ENCODE assay signal across 13 mouse cellular contexts in genomic region chr1:182108397-182109099, GRCm38 (mm10). TPM values are rescaled to one million over a fixed set of nuclear protein-coding genes. Genes with fewer than 3 reads are reported as not detected.
DNase-seq lines count a peak whose midpoint lies in the region; ATAC-seq and TF ChIP-seq lines count a peak whose summit lies in the region.
"Had no signal": no experiment of that assay in that cellular context is flagged by ENCODE, and none has a peak within 500 bp of the region (broad histone marks: within the 10 kb centered on the region; RNA-seq: fewer than 3 reads in every experiment).

No protein-coding gene starts in this region.

- peaks cover 6% of the 10 kb centered on the region; the same call in 1 of the 2 replicates for H3K27me3 ChIP-seq in forebrain, embryonic 10.5 days (ENCODE audit: poor library complexity, severe bottlenecking)
- H3K27me3 ChIP-seq in forebrain, embryonic 15.5 days: no peaks in the 10 kb centered on the region
- H3K27me3 ChIP-seq in forebrain, embryonic 13.5 days: no peaks in the 10 kb centered on the region
- H3K27me3 ChIP-seq: CH12.LX; stomach, embryonic 15.5 days had no signal

- peaks cover 54% of the 10 kb centered on the region for H3K4me1 ChIP-seq in forebrain, embryonic 10.5 days
- peaks cover 16% of the 10 kb centered on the region for H3K4me1 ChIP-seq in forebrain, embryonic 15.5 days
- H3K4me1 ChIP-seq in bone marrow macrophage, adult 2 months (ENCODE audit: control insufficient read depth, insufficient read depth, low read length): peaks cover 22% of the 10 kb centered on the region
- peaks cover 20% of the 10 kb centered on the region for H3K4me1 ChIP-seq in forebrain, embryonic 13.5 days

- H3K4me3 ChIP-seq in forebrain, embryonic 10.5 days: no peak overlapping the region
- no peak overlapping the region for H3K4me3 ChIP-seq in forebrain, embryonic 15.5 days
- peak overlapping the region; percentile 27 for H3K4me3 ChIP-seq in bone marrow macrophage, adult 2 months (ENCODE audit: insufficient read depth, low read length)
- no peak overlapping the region for H3K4me3 ChIP-seq in forebrain, embryonic 13.5 days
- H3K4me3 ChIP-seq: stomach, embryonic 15.5 days had no signal

- 0 out of 2 replicates have a peak overlapping the region, but pooled peaks have one; percentile 1 for H3K27ac ChIP-seq in forebrain, embryonic 10.5 days
- H3K27ac ChIP-seq in forebrain, embryonic 15.5 days (replicated peaks): no peak overlapping the region
- peak overlapping the region; percentile 84 for H3K27ac ChIP-seq in bone marrow macrophage, adult 2 months (ENCODE audit: insufficient read depth, low read depth, low read length)
- no peak overlapping the region for H3K27ac ChIP-seq in forebrain, embryonic 13.5 days
- H3K27ac ChIP-seq: stomach, embryonic 15.5 days had no signal

- TF ChIP-seq CTCF in bone marrow macrophage, adult 2 months (IDR thresholded peaks at IDR 0.05; ENCODE audit: low read depth, low read length): no peak

- 89% methylated on average over 13 of the region's 13 CpGs for WGBS in forebrain, embryonic 10.5 days
- 82% methylated on average over 13 of the region's 13 CpGs for WGBS in forebrain, embryonic 15.5 days
- WGBS in forebrain, embryonic 13.5 days: 87% methylated on average over 13 of the region's 13 CpGs

- no peak for ATAC-seq in forebrain, embryonic 15.5 days (replicated peaks)
- no peak for ATAC-seq in forebrain, embryonic 13.5 days
- ATAC-seq: hindbrain, embryonic 16.5 days had no signal

- H3K36me3 ChIP-seq in forebrain, embryonic 10.5 days (replicated peaks): no peaks in the 10 kb centered on the region
- no peaks in the 10 kb centered on the region for H3K36me3 ChIP-seq in forebrain, embryonic 15.5 days
- no peaks in the 10 kb centered on the region for H3K36me3 ChIP-seq in forebrain, embryonic 13.5 days (ENCODE audit: poor library complexity, severe bottlenecking)
- H3K36me3 ChIP-seq: stomach, embryonic 15.5 days had no signal

- H3K9me3 ChIP-seq in forebrain, embryonic 10.5 days: no peaks in the 10 kb centered on the region
- H3K9me3 ChIP-seq in forebrain, embryonic 15.5 days: no peaks in the 10 kb centered on the region
- H3K9me3 ChIP-seq in forebrain, embryonic 13.5 days (replicated peaks): no peaks in the 10 kb centered on the region
- H3K9me3 ChIP-seq: stomach, embryonic 15.5 days had no signal

- no peak overlapping the region for H3K9ac ChIP-seq in forebrain, embryonic 15.5 days (replicated peaks)
- H3K9ac ChIP-seq in forebrain, embryonic 13.5 days: no peak overlapping the region
- H3K9ac ChIP-seq: stomach, embryonic 15.5 days had no signal

- DNase-seq in forebrain, embryonic 10.5 days (ENCODE audit: extremely low spot score, low spot score): no peak
- peak; percentile 36 for DNase-seq in heart, postnatal 4 days
- DNase-seq in naive thymus-derived CD4-positive, alpha-beta T cell, adult 2 months (ENCODE audit: low read depth): peak; percentile 29
- no peak for DNase-seq in right cerebral cortex, postnatal 14 days
- DNase-seq in adrenal gland, adult 8-10 months: no peak

- TF ChIP-seq POLR2A in bone marrow macrophage, adult 2 months (IDR thresholded peaks at IDR 0.05; ENCODE audit: borderline replicate concordance, low read depth, low read length): no peak

- no peak overlapping the region for H3K4me2 ChIP-seq in forebrain, embryonic 15.5 days (replicated peaks)
- H3K4me2 ChIP-seq in forebrain, embryonic 13.5 days: no peak overlapping the region
- H3K4me2 ChIP-seq: stomach, embryonic 15.5 days had no signal

RNA-seq across cellular contexts. Expression of gene Srp9, which starts 16.0 kb away (rescaled TPM):
- polyA plus RNA-seq in forebrain, embryonic 10.5 days (2016; fragmentation: Nextera tagmentation; extraction: Ambion mirVana): 157 and 159 TPM in 2 replicates
- 127 and 133 TPM in 2 replicates for polyA plus RNA-seq in forebrain, embryonic 15.5 days (2015; fragmentation: Nextera tagmentation; extraction: Ambion mirVana)
- polyA plus RNA-seq in bone marrow macrophage, adult 2 months (2012; ENCODE audit: insufficient read depth, insufficient read length, missing spikeins): 81.0 and 100 TPM in 2 replicates
- total RNA-seq in heart, postnatal 4 days (2021): 10 to 100 TPM; 48.7 to 50.8 TPM
- 139 and 150 TPM in 2 replicates for polyA plus RNA-seq in forebrain, embryonic 13.5 days (2015; fragmentation: Nextera tagmentation; extraction: Ambion mirVana)
- 10 to 100 TPM; 53.2 to 85.2 (median 69.2) TPM for total RNA-seq in adrenal gland, adult 8-10 months (2022)

RNA-seq across cellular contexts. Expression of gene Vmn1r1, which starts 55.7 kb away (rescaled TPM):
- polyA plus RNA-seq in forebrain, embryonic 10.5 days (2016; fragmentation: Nextera tagmentation; extraction: Ambion mirVana): not detected in 2 replicates
- not detected in 2 replicates for polyA plus RNA-seq in forebrain, embryonic 15.5 days (2015; fragmentation: Nextera tagmentation; extraction: Ambion mirVana)
- not detected in 2 replicates for polyA plus RNA-seq in bone marrow macrophage, adult 2 months (2012; ENCODE audit: insufficient read depth, insufficient read length, missing spikeins)
- not detected for total RNA-seq in heart, postnatal 4 days (2021)
- polyA plus RNA-seq in forebrain, embryonic 13.5 days (2015; fragmentation: Nextera tagmentation; extraction: Ambion mirVana): not detected in 2 replicates
- not detected for total RNA-seq in adrenal gland, adult 8-10 months (2022)
- total RNA-seq: CH12.LX; left cerebral cortex, postnatal 25 days had no signal
- polyA plus RNA-seq: embryonic facial prominence, embryonic 14.5 days; hindbrain, embryonic 16.5 days; stomach, embryonic 15.5 days had no signal

Comparison
In these comparisons a context has a peak if more than half of its experiments do, and no peak if none do; other contexts are left out.
1. H3K27ac ChIP-seq: peak in forebrain, embryonic 10.5 days (single experiment) and bone marrow macrophage, adult 2 months (single experiment); none in forebrain, embryonic 15.5 days (single experiment) and forebrain, embryonic 13.5 days (single experiment).
2. DNase-seq: peak in heart, postnatal 4 days (single experiment) and naive thymus-derived CD4-positive, alpha-beta T cell, adult 2 months (single experiment); none in forebrain, embryonic 10.5 days (single experiment), right cerebral cortex, postnatal 14 days (single experiment) and adrenal gland, adult 8-10 months (single experiment).